Mouse (Mus musculus) embryonic facial prominence, embryonic 14.5 days (tissue): ENCODE results near the gene Vmn1r202. TPM values are rescaled to one million over a fixed set of nuclear protein-coding genes. Genes with fewer than 3 reads are reported as not detected.
"Not testable (repeated sequence)": the region's sequence is repeated elsewhere in the genome, so short reads cannot be mapped to it uniquely, and the experiment has no call there.

ENCODE experiments used
- ATAC-seq: fragments of 200-750 bp; cut with Nextera tagmentation; 2 replicates; pipeline ENCODE4 v1.8.0; 2017; ENCODE audit warnings: low read depth, moderate number of reproducible peaks, moderate TSS enrichment
- DNase-seq: peaks from one replicate; pipeline ENCODE4 v3.0.0-alpha.2; 2015; ENCODE audit warnings: low spot score
- H3K27ac ChIP-seq: fragments of 300-500 bp; sonication (generic); replicated peaks from 2 replicates; pipeline ENCODE4 v1.5.1; 2014; ENCODE audit warnings: low read depth, mild to moderate bottlenecking, low read length, moderate library complexity
- H3K27me3 ChIP-seq: fragments of 300-500 bp; sonication (generic); replicated peaks from 2 replicates; pipeline ENCODE4 v1.6.1; 2014; ENCODE audit warnings: low read length; ENCODE audit not compliant: control insufficient read depth, insufficient read depth
- H3K36me3 ChIP-seq: fragments of 300-500 bp; sonication (generic); 2 replicates; pipeline ENCODE4 v1.6.1; 2014; ENCODE audit warnings: low read length, mixed read lengths; ENCODE audit not compliant: control insufficient read depth, insufficient read depth
- H3K4me1 ChIP-seq: fragments of 300-500 bp; sonication (generic); 2 replicates; pipeline ENCODE4 v1.6.1; 2014; ENCODE audit warnings: antibody characterized with exemption, low read length; ENCODE audit not compliant: control insufficient read depth, insufficient read depth
- H3K4me2 ChIP-seq: fragments of 300-500 bp; sonication (generic); 2 replicates; pipeline ENCODE4 v1.6.1; 2014; ENCODE audit warnings: low read depth, mild to moderate bottlenecking, low read length, moderate library complexity, mixed read lengths
- H3K4me3 ChIP-seq: fragments of 300-500 bp; sonication (generic); 2 replicates; pipeline ENCODE4 v1.5.1; 2014; ENCODE audit warnings: low read depth, mild to moderate bottlenecking, low read length
- H3K9ac ChIP-seq: fragments of 300-500 bp; sonication (generic); 2 replicates; pipeline ENCODE4 v1.6.1; 2014; ENCODE audit warnings: low read depth, mild to moderate bottlenecking, low read length, moderate library complexity, mixed read lengths
- H3K9me3 ChIP-seq: fragments of 300-500 bp; sonication (generic); 2 replicates; pipeline ENCODE4 v1.6.1; 2016; ENCODE audit warnings: low read length; ENCODE audit not compliant: control insufficient read depth
- WGBS: fragments of 180-500 bp; shearing (Covaris S2); extraction: QIAGEN DNeasy Blood & Tissue Kit; methylation state at CpG from one replicate; pipeline ENCODE4 v1.1.7; 2014; 5-methylcytosine and 5-hydroxymethylcytosine counted together
- polyA plus RNA-seq: library from polyadenylated mRNA; unstranded; fragments of >200 nt; fragmentation: Nextera tagmentation; extraction: Ambion mirVana; gene quantifications from 2 replicates; pipeline ENCODE4 v1.2.1, GENCODE M21; 2014

The Vmn1r202 gene
- not detected in 2 replicates for polyA plus RNA-seq

DNA sequence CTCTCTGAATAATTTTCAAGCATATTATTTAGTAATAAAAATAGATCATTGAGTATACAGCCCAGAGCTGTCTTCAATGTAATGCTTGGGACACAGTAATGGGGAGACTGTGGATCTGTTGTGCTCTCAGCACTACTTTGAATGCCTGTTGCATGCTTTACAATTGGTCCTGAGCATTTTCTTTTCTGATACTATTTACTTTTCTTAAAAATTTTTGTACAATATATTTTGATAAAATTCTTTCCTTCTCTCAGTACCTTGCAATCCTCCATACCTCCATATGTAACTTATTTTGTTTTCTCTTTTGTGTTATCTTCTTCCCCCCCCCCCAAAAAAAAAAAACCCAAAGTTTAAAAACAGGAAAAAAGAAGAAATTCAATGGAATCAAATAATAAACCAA is at the start of gene Vmn1r202:
Gene Vmn1r202, minus strand, starts transcription at position 101 of the 400 bp plus-strand sequence.
- Histone ChIP-seq H3K27me3 (no peaks in the 10 kb centered on the region), H3K4me1 (no peaks in the 10 kb centered on the region)
- no peak for ATAC-seq

DNA sequence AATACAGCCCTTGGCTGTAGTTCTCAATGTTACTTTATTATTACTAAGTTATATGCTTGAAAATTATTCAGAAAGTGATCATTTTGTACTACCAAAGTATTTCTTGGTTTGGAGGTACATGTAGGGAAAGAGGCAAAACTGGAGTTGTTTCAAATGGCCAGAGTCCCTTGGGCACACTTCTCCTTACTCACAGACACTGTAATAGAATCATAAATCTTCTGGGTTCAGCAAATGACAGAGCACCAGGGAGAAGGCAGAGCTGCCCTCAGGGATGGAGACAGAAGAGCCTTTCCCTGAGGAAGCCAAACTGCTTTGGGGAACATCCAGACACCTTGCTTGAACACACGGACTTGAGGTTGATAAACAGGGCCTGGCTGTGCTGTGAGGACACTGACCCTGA is 47.7 kb upstream of the Vmn1r202 start, which contains the start of gene Vmn1r204:
Gene Vmn1r204, plus strand, starts transcription at position 301 of the 400 bp plus-strand sequence.
- H3K27ac ChIP-seq, H3K9ac ChIP-seq, H3K27me3 ChIP-seq, H3K4me3 ChIP-seq, ATAC-seq, H3K4me1 ChIP-seq, H3K36me3 ChIP-seq, H3K4me2 ChIP-seq, H3K9me3 ChIP-seq, DNase-seq: not testable (repeated sequence)
- 74% methylated on average over 1 of the region's 1 CpGs for WGBS

More for the DNA sequence above, at the start of gene Vmn1r202:
- no peak within 1 kb of the TSS for H3K27ac ChIP-seq
- DNase-seq, result no peak
- H3K4me2 ChIP-seq, result no peak within 1 kb of the TSS
- H3K36me3 ChIP-seq, result no peaks in the 10 kb centered on the region
- no peak within 1 kb of the TSS for H3K9ac ChIP-seq
- no peak within 1 kb of the TSS for H3K4me3 ChIP-seq
- no peaks in the 10 kb centered on the region for H3K9me3 ChIP-seq

DNA sequence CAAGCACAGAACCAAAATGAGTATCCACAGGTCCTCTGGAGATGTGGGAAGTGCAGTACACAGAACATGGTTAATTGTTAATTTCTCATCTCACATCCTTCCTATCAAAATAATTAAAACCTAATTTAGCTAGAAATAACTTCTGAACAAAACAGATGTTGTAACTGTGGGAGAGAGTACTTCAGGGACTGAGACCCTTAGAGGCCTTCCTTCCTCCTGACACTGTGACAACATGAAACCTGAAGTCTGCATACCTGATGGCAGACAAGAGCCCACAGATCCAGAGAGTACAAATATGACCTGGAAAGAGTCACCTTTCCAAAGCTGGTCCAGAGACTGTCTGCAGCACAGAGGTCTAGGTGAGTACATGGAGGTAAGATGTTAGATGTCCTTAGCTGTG is 12.6 kb upstream of the Vmn1r202 start, which contains the start of gene Vmn1r203:
Gene Vmn1r203, plus strand, starts transcription at position 301 of the 400 bp plus-strand sequence.
- H3K27me3 ChIP-seq, result no peaks in the 10 kb centered on the region
- no peak for ATAC-seq
- no peak within 1 kb of the TSS for H3K4me3 ChIP-seq
- no peak for DNase-seq
- no peak within 1 kb of the TSS for H3K9ac ChIP-seq
- H3K4me1 ChIP-seq, result no peaks in the 10 kb centered on the region
- H3K9me3 ChIP-seq, result no peaks in the 10 kb centered on the region
- no peak within 1 kb of the TSS for H3K27ac ChIP-seq
- H3K4me2 ChIP-seq, result no peak within 1 kb of the TSS
- no peaks in the 10 kb centered on the region for H3K36me3 ChIP-seq

DNA sequence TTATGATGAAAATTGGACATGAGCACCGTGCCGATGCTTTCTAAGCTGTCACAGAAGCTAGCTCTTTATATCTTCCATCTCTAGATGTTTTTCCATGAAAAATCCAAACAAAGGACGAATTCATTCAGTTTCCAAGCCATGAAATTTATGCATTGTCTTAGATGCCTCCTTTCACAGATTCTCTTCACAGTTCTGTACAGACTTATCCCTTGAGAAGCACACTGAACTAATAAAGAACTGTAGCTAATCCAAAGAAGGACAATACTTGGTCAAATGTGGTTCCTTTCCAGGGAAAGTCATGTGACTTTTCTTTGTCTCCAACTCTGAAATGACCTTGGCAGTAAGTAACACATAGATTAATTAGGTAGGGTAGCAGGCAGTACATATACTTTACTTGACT is 2.8 kb downstream of the Vmn1r202 start:
- H3K9ac ChIP-seq, result no peak overlapping the region
- no peaks in the 10 kb centered on the region for H3K4me1 ChIP-seq
- H3K4me3 ChIP-seq, result no peak overlapping the region
- ATAC-seq (no peak), DNase-seq (no peak)
- no peaks in the 10 kb centered on the region for H3K27me3 ChIP-seq
- WGBS, result 71% methylated on average over 3 of the region's 3 CpGs
- H3K27ac ChIP-seq, result no peak overlapping the region
- H3K36me3 ChIP-seq, result no peaks in the 10 kb centered on the region
- no peak overlapping the region for H3K4me2 ChIP-seq
- H3K9me3 ChIP-seq, result no peaks in the 10 kb centered on the region

DNA sequence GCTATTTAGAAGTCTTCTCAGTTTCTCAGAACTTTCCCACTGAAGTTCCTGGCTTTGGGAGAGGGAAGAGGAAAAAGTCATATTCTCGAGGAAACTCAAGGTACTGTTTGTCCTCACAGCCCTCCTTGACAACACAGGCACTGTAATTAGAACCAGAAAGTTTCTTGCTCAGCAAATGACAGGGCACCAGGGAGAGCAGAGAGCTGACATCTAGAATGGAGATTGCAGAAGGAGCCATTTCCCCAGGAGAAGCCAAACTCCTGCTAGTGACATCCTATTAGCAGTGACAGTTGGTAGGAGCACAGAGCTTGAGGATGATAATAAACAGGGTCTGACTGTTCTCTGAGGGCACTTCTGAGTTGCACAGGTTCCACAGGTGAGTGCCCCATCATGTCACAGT is 33.6 kb downstream of the Vmn1r202 start, which contains the start of gene Vmn1r201:
Gene Vmn1r201, plus strand, starts transcription at position 301 of the 400 bp plus-strand sequence.
- WGBS, result 39% methylated on average over 1 of the region's 1 CpGs
- no peaks in the 10 kb centered on the region for H3K27me3 ChIP-seq
- DNase-seq (no peak), ATAC-seq (no peak)
- no peaks in the 10 kb centered on the region for H3K9me3 ChIP-seq
- no peaks in the 10 kb centered on the region for H3K4me1 ChIP-seq
- no peak within 1 kb of the TSS for H3K9ac ChIP-seq
- H3K4me3 ChIP-seq, result no peak within 1 kb of the TSS
- H3K27ac ChIP-seq, result no peak within 1 kb of the TSS
- H3K4me2 ChIP-seq, result no peak within 1 kb of the TSS
- H3K36me3 ChIP-seq, result no peaks in the 10 kb centered on the region

DNA sequence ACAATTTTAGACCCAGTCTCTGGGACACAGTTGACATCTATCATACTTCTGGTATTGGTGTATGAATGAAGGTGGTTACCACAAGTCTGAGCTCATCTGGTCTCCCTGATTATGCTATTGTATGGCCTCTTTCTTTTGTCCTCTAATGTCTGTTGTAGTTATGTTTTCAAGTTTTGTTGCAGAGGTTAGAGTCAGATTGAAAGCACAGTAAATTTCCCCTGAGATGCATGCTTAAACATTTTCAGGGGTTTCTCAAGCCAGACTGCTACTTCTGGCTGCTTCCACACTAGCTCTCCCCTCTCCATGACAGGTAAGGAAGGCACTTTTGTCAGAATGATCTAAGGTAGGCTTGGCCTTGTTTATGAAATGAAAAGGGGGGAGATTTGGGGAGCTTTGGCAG is 50.0 kb downstream of the Vmn1r202 start:
- H3K4me2 ChIP-seq, result no peak overlapping the region
- ATAC-seq (no peak), DNase-seq (no peak)
- H3K27me3 ChIP-seq, result no peaks in the 10 kb centered on the region
- no peak overlapping the region for H3K9ac ChIP-seq
- H3K9me3 ChIP-seq, result no peaks in the 10 kb centered on the region
- H3K4me3 ChIP-seq, result no peak overlapping the region
- no peaks in the 10 kb centered on the region for H3K4me1 ChIP-seq
- no peaks in the 10 kb centered on the region for H3K36me3 ChIP-seq
- H3K27ac ChIP-seq, result no peak overlapping the region

Other genes starting within 250 kb of the Vmn1r202 start
- not detected in 2 replicates for gene Vmn1r195, start 234.9 kb downstream of the Vmn1r202 start, polyA plus RNA-seq
- gene Vmn1r196, start 215.5 kb downstream of the Vmn1r202 start, polyA plus RNA-seq, result not detected in 2 replicates
- 0.26 TPM in 1 of 2 replicates, not detected in the other for gene Vmn1r197, start 180.8 kb downstream of the Vmn1r202 start, polyA plus RNA-seq
- not detected in 2 replicates for gene Vmn1r198, start 155.0 kb downstream of the Vmn1r202 start, polyA plus RNA-seq
- not detected in 2 replicates for gene Vmn1r199, start 125.6 kb downstream of the Vmn1r202 start, polyA plus RNA-seq
- gene Vmn1r200, start 115.0 kb downstream of the Vmn1r202 start, polyA plus RNA-seq, result 0.04 TPM in 1 of 2 replicates, not detected in the other
- not detected in 2 replicates for gene Vmn1r201, start 33.5 kb downstream of the Vmn1r202 start, polyA plus RNA-seq
- gene Vmn1r203, start 12.7 kb upstream of the Vmn1r202 start, polyA plus RNA-seq, result not detected in 2 replicates
- gene Vmn1r204, start 47.8 kb upstream of the Vmn1r202 start, polyA plus RNA-seq, result not detected in 2 replicates
- not detected in 2 replicates for gene Vmn1r205, start 87.6 kb upstream of the Vmn1r202 start, polyA plus RNA-seq
- not detected in 2 replicates for gene Vmn1r206, start 118.9 kb upstream of the Vmn1r202 start, polyA plus RNA-seq
- gene Vmn1r207-ps, start 224.2 kb upstream of the Vmn1r202 start, polyA plus RNA-seq, result not detected in 2 replicates